8 mouse cellular contexts compared by ENCODE assay signal in the genomic region with DNA sequence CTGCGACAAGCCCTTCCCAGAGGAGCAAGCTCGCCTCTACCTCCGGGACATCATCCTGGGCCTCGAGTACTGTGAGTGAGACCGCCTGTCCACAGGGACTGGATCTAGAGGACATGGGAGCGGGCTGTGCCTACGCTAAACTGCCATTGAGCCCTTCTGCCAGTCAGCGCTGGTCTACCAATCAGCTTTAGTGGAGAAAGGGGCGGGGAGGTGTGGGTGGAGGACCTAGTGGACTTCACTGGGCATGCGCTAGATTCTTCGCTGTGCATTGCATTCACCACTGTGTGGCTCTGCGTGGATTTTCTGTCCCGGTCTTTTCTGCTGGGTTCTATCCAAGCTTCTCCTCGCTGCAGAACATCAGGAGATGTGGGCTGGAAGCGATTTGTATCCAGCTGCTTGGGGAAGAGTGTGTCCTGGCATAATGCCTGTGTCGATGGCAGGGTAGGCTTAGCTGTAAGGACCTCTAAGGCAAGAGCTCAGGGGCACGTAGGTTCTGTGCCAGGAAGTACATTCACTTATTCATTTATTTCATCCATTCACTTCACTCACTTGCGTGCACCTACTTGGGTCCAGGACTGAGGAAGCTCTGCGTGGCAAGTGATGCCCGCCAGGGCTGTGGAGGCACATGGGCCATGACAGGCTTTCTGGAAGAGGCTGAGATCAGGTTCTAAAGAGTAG. TPM values are rescaled to one million over a fixed set of nuclear protein-coding genes. Genes with fewer than 3 reads are reported as not detected.
DNase-seq lines count a peak whose midpoint lies in the region; ATAC-seq lines count a peak whose summit lies in the region.

No protein-coding gene starts in this region.

- ATAC-seq in hindbrain, embryonic 14.5 days (ENCODE audit: low FRiP score): peak; percentile 93

- 25% methylated on average over 20 of the region's 20 CpGs for WGBS in hindbrain, embryonic 14.5 days

- H3K27me3 ChIP-seq in hindbrain, embryonic 14.5 days (ENCODE audit: control insufficient read depth, insufficient read depth, low read length): no peaks in the 10 kb centered on the region

- H3K9ac ChIP-seq in hindbrain, embryonic 14.5 days: peak overlapping the region; percentile 32; the same call in 1 of the 2 replicates

- peak; percentile 93 to 96 for DNase-seq in adrenal gland, adult (ENCODE audit: inconsistent age in 2 of 2, low spot score in 1 of 2)
- DNase-seq in cerebellum, postnatal 4 days (ENCODE audit: low spot score in 2 of 2): peak; percentile 55 to 77
- DNase-seq in frontal cortex, postnatal 36 days (ENCODE audit: low spot score in 2 of 2): peak; percentile 88 to 94
- DNase-seq in hindbrain, embryonic 14.5 days (ENCODE audit: low spot score): peak; percentile 88
- peak; percentile 61 to 66 for DNase-seq in layer of hippocampus, postnatal 25 days (ENCODE audit: extremely low spot score in 1 of 2, low spot score in 1 of 2)
- DNase-seq in lung, postnatal 10 days: peak; percentile 95
- peak; percentile 72 for DNase-seq in ovary, postnatal 14 days (ENCODE audit: low spot score)
- DNase-seq in thymus, postnatal 0 days (ENCODE audit: low spot score): peak; percentile 41

- peak overlapping the region; percentile 25 for H3K4me3 ChIP-seq in hindbrain, embryonic 14.5 days (replicated peaks; ENCODE audit: low read length)

- H3K4me1 ChIP-seq in hindbrain, embryonic 14.5 days (replicated peaks; ENCODE audit: control insufficient read depth, insufficient read depth, low read length): peaks cover 7% of the 10 kb centered on the region; the same call in 1 of the 2 replicates

- H3K27ac ChIP-seq in hindbrain, embryonic 14.5 days: peak overlapping the region; percentile 64

- no peaks in the 10 kb centered on the region for H3K9me3 ChIP-seq in hindbrain, embryonic 14.5 days (ENCODE audit: control insufficient read depth, low read length)

- peak overlapping the region; percentile 64 for H3K4me2 ChIP-seq in hindbrain, embryonic 14.5 days (replicated peaks)

- H3K36me3 ChIP-seq in hindbrain, embryonic 14.5 days (replicated peaks; ENCODE audit: control insufficient read depth, insufficient read depth): peaks cover 34% of the 10 kb centered on the region

RNA-seq across cellular contexts. Expression of gene Camkk1, which starts 12.2 kb away (rescaled TPM):
- 13.9 and 18.1 TPM in 2 replicates for polyA plus RNA-seq in hindbrain, embryonic 14.5 days (2014; fragmentation: Nextera tagmentation; extraction: Ambion mirVana)
- 100 to 1,000 TPM; 128 to 155 TPM for total RNA-seq in layer of hippocampus, postnatal 25 days (2021)
- 18.8 and 19.6 TPM in 2 replicates for polyA plus RNA-seq in thymus, postnatal 0 days (2015; fragmentation: Nextera tagmentation; extraction: Ambion mirVana)

RNA-seq across cellular contexts. Expression of gene Ncbp3, which starts 16.6 kb away (rescaled TPM):
- polyA plus RNA-seq in hindbrain, embryonic 14.5 days (2014; fragmentation: Nextera tagmentation; extraction: Ambion mirVana): 8.5 and 9.3 TPM in 2 replicates
- total RNA-seq in layer of hippocampus, postnatal 25 days (2021): 10 to 100 TPM in 1 of 2 experiments, 1 to 10 TPM in 1; 8.5 to 10.4 TPM
- 9.0 and 13.3 TPM in 2 replicates for polyA plus RNA-seq in thymus, postnatal 0 days (2015; fragmentation: Nextera tagmentation; extraction: Ambion mirVana)

RNA-seq across cellular contexts. Expression of gene P2rx1, which starts 32.1 kb away (rescaled TPM):
- 0.46 and 0.48 TPM in 2 replicates for polyA plus RNA-seq in hindbrain, embryonic 14.5 days (2014; fragmentation: Nextera tagmentation; extraction: Ambion mirVana)
- total RNA-seq in layer of hippocampus, postnatal 25 days (2021): under 1 TPM; 0.54 to 0.69 TPM
- polyA plus RNA-seq in thymus, postnatal 0 days (2015; fragmentation: Nextera tagmentation; extraction: Ambion mirVana): 61.5 and 71.4 TPM in 2 replicates

RNA-seq across cellular contexts. Expression of gene Itgae, which starts 59.4 kb away (rescaled TPM):
- polyA plus RNA-seq in hindbrain, embryonic 14.5 days (2014; fragmentation: Nextera tagmentation; extraction: Ambion mirVana): 0.25 and 0.32 TPM in 2 replicates
- under 1 TPM; 0.12 to 0.15 TPM for total RNA-seq in layer of hippocampus, postnatal 25 days (2021)
- 8.0 and 10.5 TPM in 2 replicates for polyA plus RNA-seq in thymus, postnatal 0 days (2015; fragmentation: Nextera tagmentation; extraction: Ambion mirVana)

Comparison
In these comparisons a context has a peak if more than half of its experiments do, and no peak if none do; other contexts are left out.
1. Peak in every context shown above with its lines: DNase-seq, ATAC-seq, H3K4me3 ChIP-seq and H3K27ac ChIP-seq.
2. DNase-seq: peak in every context shown above with its lines; median percentile 95 in lung, postnatal 10 days; 94 in adrenal gland, adult; 91 in frontal cortex, postnatal 36 days; 88 in hindbrain, embryonic 14.5 days; 72 in ovary, postnatal 14 days; 66 in cerebellum, postnatal 4 days; 64 in layer of hippocampus, postnatal 25 days; 41 in thymus, postnatal 0 days.
3. RNA of gene P2rx1, which starts 32.1 kb away (polyA plus RNA-seq): 61.5 to 71.4 TPM in thymus, postnatal 0 days; 0.46 to 0.48 TPM in hindbrain, embryonic 14.5 days; every median in the first group is over 10 times any median in the second.